Mouse (Mus musculus) testis, postnatal 14 days (tissue): ENCODE measurements around the gene Crtam.

Experiments
- DNase-seq: peaks from one replicate; pipeline ENCODE4 v3.0.0; 2021; ENCODE audit warnings: low spot score

Gene Crtam

GRCm38 (mm10) chr9:41004415-41004814 lies at the start of gene Crtam:
Gene Crtam, minus strand, starts transcription at chr9:41004628.
- DNase-seq, result no peak

DNA sequence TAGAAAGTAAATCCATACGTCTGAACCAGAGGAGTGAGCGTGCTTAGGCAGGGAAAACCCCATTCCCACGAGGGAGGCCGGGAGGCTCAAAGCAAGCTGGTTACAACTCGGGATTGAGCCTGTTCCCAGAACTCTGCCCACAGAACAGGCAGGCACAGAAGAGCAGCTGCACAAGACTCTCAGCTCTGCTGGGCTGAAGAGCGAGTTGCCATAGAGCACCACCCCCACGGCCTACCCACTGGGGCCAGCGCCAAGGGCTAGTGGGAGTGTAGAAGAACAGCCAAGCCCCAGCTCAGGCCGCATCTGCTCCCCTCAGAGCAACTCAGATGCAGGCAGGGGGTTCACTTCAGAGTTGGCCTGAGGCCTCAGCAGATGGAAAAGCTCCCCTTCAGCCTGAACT lies 49.7 kb upstream of the Crtam start:
- no peak for DNase-seq

DNA sequence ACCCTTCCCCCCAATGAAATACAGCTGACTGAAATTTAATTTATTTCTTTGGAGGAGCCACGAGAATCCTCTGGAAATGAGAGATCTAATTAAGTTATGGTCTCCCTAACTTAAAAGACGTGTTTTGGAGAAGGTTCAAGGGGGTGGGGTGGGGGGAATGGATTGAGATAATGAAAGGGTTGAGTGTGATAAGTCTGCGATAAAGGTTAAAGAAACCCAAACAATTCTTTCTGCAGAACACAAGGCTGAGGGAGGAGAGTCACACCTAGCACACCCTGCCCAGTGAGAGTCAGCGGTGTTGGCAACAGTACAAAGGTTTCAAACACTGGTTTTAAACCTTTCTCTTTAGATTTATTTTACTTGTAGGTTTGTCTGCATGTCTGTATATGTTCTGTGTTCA lies 49.0 kb upstream of the Crtam start:
- DNase-seq, result no peak

- no peak for DNase-seq
Observed at GRCm38 (mm10) chr9:41051080-41051932, 46.9 kb upstream of the Crtam start.

GRCm38 (mm10) chr9:41050331-41051079 lies 46.1 kb upstream of the Crtam start:
- DNase-seq, result no peak

GRCm38 (mm10) chr9:41049282-41049681 lies 44.9 kb upstream of the Crtam start:
- no peak for DNase-seq

GRCm38 (mm10) chr9:41048820-41049219 lies 44.4 kb upstream of the Crtam start:
- no peak for DNase-seq

DNA sequence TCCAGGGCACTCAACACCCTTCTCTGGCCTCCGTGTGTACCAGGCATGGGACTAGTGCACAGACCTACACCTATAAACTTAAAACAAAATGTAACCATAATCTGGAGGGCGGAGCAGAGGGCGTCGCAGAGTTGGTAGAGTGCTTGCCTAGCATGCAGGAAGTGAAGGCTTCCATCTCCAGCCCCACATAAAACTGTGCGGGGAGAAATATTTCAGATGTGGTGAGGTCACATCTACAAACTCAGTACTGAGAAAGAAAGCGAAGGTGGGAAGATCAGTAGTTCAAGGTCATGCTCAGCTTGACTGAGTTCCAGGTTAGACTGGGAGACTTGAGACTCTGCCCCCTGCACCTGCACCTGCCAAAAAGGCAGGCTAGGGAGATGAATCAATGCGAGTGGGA lies 43.8 kb upstream of the Crtam start:
- DNase-seq, result no peak

- DNase-seq, result no peak
Observed at GRCm38 (mm10) chr9:41047654-41048053, 43.2 kb upstream of the Crtam start.

GRCm38 (mm10) chr9:41044626-41045025 lies 40.2 kb upstream of the Crtam start:
- peak; percentile 62 for DNase-seq

GRCm38 (mm10) chr9:41043641-41044040 lies 39.2 kb upstream of the Crtam start:
- DNase-seq, result no peak

GRCm38 (mm10) chr9:41041404-41041803 lies 37.0 kb upstream of the Crtam start:
- no peak for DNase-seq

DNA sequence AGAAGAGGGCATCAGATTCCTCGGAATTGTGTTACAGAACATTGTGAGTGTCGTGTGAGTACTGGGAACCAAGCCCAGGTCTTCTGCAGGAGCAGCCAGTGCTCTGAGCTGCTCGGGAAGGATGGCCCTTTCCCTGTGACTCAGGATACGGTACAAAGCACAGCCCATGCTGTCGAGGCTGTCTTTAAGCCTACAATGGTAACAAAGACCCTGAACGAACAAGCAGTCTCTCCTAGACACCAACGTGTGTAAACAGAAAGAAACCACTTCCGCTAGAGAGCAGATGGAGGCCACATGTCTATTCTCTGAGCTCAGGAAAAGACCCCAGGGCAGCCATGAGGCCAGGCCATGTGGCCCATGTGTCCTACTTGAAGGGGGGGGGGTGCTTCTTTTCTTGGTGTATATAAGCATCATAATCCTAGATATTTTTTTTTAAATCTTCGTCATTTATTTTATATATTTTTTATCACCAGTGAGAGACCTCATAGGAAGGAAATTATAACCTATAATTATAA lies 33.8 kb upstream of the Crtam start:
- no peak for DNase-seq

GRCm38 (mm10) chr9:41031590-41032489 lies 27.4 kb upstream of the Crtam start:
- no peak for DNase-seq

- DNase-seq, result no peak
Observed at GRCm38 (mm10) chr9:41029827-41030226, 25.4 kb upstream of the Crtam start.

- DNase-seq, result no peak
Observed at GRCm38 (mm10) chr9:41028470-41028869, 24.0 kb upstream of the Crtam start.

GRCm38 (mm10) chr9:41021690-41022089 lies 17.3 kb upstream of the Crtam start:
- no peak for DNase-seq

DNA sequence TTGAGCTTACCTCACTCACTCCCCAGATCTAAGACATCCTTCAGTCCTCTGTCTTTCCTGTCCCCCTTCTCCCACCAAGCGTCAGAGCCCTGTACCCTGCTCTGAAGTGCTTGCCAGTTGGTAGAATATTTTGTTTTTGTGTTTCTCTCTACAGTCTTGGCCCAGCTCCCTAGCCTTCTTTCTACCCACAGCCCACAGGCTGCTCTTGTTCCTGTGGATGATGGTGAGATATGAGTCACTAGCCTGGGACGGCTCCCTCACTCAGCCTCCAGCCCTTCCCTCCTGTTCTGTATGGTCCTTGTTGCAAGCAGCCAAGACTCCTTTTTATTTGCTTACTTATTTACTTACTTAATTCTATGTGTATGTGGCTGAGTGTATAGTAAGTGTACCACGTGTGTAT lies 16.1 kb upstream of the Crtam start:
- no peak for DNase-seq

DNA sequence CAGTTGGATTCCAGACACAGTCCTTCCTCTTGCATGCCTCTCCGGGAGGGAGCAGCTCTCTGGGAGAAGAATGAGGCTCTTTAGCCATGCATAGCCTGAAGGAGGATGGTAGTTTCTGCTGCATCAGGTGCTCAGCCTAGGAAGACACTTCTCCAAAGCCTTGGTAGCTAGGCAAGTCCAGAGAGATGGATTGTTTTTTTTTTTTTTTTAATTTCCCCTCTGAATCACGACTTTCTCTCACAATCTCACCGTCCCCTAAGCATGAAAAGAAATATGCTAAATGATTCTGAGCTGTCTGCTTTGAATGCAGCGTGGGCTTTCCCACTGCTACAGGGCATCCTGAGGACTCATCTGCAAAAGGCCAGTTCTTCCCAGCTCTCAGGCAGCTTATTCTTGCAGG lies 10.1 kb upstream of the Crtam start:
- no peak for DNase-seq

DNA sequence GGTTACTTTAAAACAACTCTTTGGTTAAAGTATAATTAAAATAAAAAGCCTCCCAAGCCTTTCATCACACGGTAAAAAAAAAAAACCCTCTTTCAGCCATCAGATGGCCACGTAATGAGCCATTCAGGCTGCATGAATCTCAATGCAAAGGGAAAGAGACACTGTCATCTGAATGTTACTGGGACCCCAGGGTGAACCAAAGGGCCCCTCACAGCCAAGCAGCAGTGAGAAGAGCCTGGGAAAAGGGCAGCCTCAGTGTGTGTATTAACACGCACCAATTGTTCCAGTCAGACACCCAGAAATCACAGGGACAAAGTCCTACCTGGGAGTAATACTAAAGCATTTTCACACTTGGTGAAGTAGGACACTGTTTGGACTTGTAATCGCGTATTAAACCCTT lies 8.0 kb upstream of the Crtam start:
- DNase-seq, result no peak

DNA sequence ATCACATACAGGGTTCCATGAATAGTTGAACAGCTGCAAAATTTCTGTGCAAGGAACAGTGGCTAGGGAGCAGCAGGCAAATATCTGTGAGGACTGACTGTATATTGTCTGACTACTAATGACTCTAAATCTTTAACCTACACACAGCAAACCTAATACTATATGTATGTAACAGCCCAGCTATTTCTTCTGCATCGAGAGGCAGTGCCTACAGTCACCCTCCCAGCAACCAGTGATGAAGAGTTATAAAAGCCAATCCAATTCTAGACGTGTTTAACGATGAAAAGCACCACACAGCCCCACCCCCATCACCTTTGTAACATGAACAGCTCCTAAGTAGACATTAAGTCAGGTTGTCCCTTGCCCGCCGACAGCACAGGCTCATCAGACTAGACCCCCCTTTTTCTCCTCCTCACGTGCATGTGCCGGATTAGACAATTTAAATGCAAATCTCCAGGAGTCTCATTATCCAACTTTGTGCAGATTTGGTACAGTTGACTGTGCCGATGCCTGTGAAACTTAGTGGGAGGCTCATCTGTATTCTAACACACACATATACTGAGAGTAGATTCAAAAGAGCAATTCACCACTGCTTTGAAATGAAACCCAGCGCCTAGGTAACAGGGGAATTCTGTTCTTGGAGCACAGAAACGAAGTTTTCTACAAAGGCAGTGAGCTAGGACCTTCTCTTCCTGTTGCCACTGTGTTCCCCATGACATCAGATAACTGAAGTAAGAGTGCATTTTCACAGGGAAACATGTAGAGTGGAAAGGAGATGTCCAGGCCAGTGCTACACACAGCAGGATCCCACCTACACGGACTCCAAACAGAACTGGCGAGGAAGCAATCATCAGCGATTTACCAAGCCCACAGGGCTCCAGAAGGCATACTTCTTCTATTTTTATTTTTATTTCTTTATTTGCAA lies 7.3 kb upstream of the Crtam start:
- DNase-seq, result no peak
